Mouse (Mus musculus) liver, embryonic 16.5 days (tissue): Measurements from ENCODE around the gene Wdr35. TPM values are rescaled to one million over a fixed set of nuclear protein-coding genes. Genes with fewer than 3 reads are reported as not detected.

Source experiments
- ATAC-seq: fragments of 200-750 bp; cut with Nextera tagmentation; 2 replicates; pipeline ENCODE4 v1.8.0; 2017; ENCODE audit warnings: low read depth, mild to moderate bottlenecking, moderate number of reproducible peaks, moderate library complexity
- H3K27ac ChIP-seq: fragments of 300-500 bp; sonication (generic); 2 replicates; pipeline ENCODE4 v1.5.1; 2014; ENCODE audit warnings: mild to moderate bottlenecking, low read length
- H3K27me3 ChIP-seq: fragments of 300-500 bp; sonication (generic); 2 replicates; pipeline ENCODE4 v1.6.1; 2014; ENCODE audit warnings: low read depth, low read length, mixed read lengths; ENCODE audit not compliant: control insufficient read depth, insufficient read depth
- H3K36me3 ChIP-seq: fragments of 300-500 bp; sonication (generic); 2 replicates; pipeline ENCODE4 v1.6.1; 2014; ENCODE audit warnings: mild to moderate bottlenecking; ENCODE audit not compliant: control insufficient read depth, insufficient read depth
- H3K4me1 ChIP-seq: fragments of 300-500 bp; sonication (generic); 2 replicates; pipeline ENCODE4 v1.6.1; 2014; ENCODE audit warnings: low read depth, low read length, mixed read lengths; ENCODE audit not compliant: control insufficient read depth
- H3K4me2 ChIP-seq: fragments of 300-500 bp; sonication (generic); 2 replicates; pipeline ENCODE4 v1.6.1; 2014; ENCODE audit warnings: low read depth, low read length, mixed read lengths
- H3K4me3 ChIP-seq: fragments of 300-500 bp; sonication (generic); 2 replicates; pipeline ENCODE4 v1.5.1; 2014; ENCODE audit warnings: low read depth, mild to moderate bottlenecking, low read length
- H3K9ac ChIP-seq: fragments of 300-500 bp; sonication (generic); 2 replicates; pipeline ENCODE4 v1.6.1; 2014; ENCODE audit warnings: low read depth, low read length
- H3K9me3 ChIP-seq: fragments of 300-500 bp; sonication (generic); replicated peaks from 2 replicates; pipeline ENCODE4 v1.6.1; 2016; ENCODE audit warnings: low read length; ENCODE audit not compliant: control insufficient read depth
- WGBS: fragments of 180-500 bp; shearing (Covaris S2); extraction: QIAGEN DNeasy Blood & Tissue Kit; methylation state at CpG from one replicate; pipeline ENCODE4 v1.1.7; 2014; ENCODE audit not compliant: insufficient replicate concordance; 5-methylcytosine and 5-hydroxymethylcytosine counted together
- polyA plus RNA-seq: library from polyadenylated mRNA; unstranded; fragments of >200 nt; fragmentation: Nextera tagmentation; extraction: Ambion mirVana; gene quantifications from 2 replicates; pipeline ENCODE4 v1.2.1, GENCODE M21; 2015

Wdr35 gene
- polyA plus RNA-seq, 1 experiment from 2014 or later: 1.1 TPM

DNA sequence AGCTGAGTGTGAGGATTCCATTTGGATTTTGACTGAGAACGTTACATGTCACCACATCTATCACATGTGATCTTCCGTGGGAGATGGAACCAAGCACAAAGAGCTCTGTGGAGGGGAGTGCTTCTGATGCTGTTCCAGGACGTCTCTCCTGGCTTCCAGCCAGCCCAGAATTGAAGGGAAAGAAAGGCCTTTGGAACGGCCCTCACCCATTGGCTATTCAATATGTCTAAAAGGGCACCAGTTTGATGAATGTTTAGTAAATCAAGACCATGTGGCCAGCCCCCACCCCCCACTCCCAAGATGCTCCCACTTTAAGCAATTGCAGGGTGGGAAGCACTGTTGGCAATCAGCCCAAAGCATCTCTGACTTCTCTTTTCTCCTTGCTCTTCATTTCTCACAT is 97.8 kb downstream of the Wdr35 start:
- no peak for ATAC-seq

GRCm38 (mm10) chr12:9077554-9078125 is 103.9 kb downstream of the Wdr35 start:
- Histone ChIP-seq H3K9ac (no peak overlapping the region), H3K27me3 (no peaks in the 10 kb centered on the region), H3K4me3 (no peak overlapping the region), H3K4me2 (no peak overlapping the region), H3K4me1 (no peaks in the 10 kb centered on the region), H3K27ac (no peak overlapping the region), H3K36me3 (no peaks in the 10 kb centered on the region), H3K9me3 (no peaks in the 10 kb centered on the region)
- no peak for ATAC-seq
- 71% methylated on average over 3 of the region's 3 CpGs for WGBS

More for the DNA sequence above, 97.8 kb downstream of the Wdr35 start:
- Histone ChIP-seq H3K4me2 (no peak overlapping the region), H3K4me1 (no peaks in the 10 kb centered on the region), H3K27ac (no peak overlapping the region), H3K27me3 (no peaks in the 10 kb centered on the region), H3K9me3 (no peaks in the 10 kb centered on the region), H3K4me3 (no peak overlapping the region), H3K36me3 (no peaks in the 10 kb centered on the region), H3K9ac (no peak overlapping the region)
- WGBS: 60% methylated on average over 4 of the region's 4 CpGs

Other genes with a start within 250 kb of the Wdr35 start
- gene Sdc1, start 202.6 kb upstream of the Wdr35 start, polyA plus RNA-seq: 24.8 and 25.6 TPM in 2 replicates
- gene Laptm4a, start 52.2 kb upstream of the Wdr35 start, polyA plus RNA-seq: 71.2 and 72.0 TPM in 2 replicates
- gene Matn3, start 26.0 kb upstream of the Wdr35 start, polyA plus RNA-seq: 0.09 and 0.12 TPM in 2 replicates
- gene Ttc32, start 56.1 kb downstream of the Wdr35 start, polyA plus RNA-seq: 13.3 and 14.9 TPM in 2 replicates